Mouse (Mus musculus) Patski (cell line): ENCODE results near the gene Appl1. TPM values are rescaled to one million over a fixed set of nuclear protein-coding genes. Genes with fewer than 3 reads are reported as not detected.
"Not testable (repeated sequence)": the region's sequence is repeated elsewhere in the genome, so short reads cannot be mapped to it uniquely, and the experiment has no call there.

Source experiments
- ATAC-seq: fragments of 100-300 bp; one replicate; pipeline ENCODE4 v1.8.0; 2021
- CTCF ChIA-PET: fragments of 350-600 bp; sonication (Branson Sonifier 250); formaldehyde crosslinking; loops from one replicate; lab custom pipeline; 2022; ENCODE audit warnings: inconsistent platforms; lab: Charles Lee
- POLR2A ChIA-PET: fragments of 350-600 bp; sonication (Branson Sonifier 250); formaldehyde crosslinking; loops from one replicate; lab custom pipeline; 2022; ENCODE audit warnings: antibody characterized with exemption, inconsistent platforms; lab: Charles Lee
- DNase-seq: peaks from one replicate; pipeline ENCODE4 v3.0.0-alpha.2; 2011; ENCODE audit warnings: low read depth, low spot score
- H3K27me3 ChIP-seq: fragments of 371-371 bp; one replicate; pipeline ENCODE4 v1.5.1; 2021
- CTCF ChIP-seq: fragments of 100-300 bp; IDR thresholded peaks from one replicate; pipeline ENCODE4 v1.5.1; 2021
- in situ Hi-C: fragments of 300-500 bp; cut with MboI; formaldehyde crosslinking; loops from 3 replicates; pipeline ENCODE4 v1.11.1; 2018; ENCODE audit warnings: low pct_unique_long_range_greater_than_20kb, mixed read lengths
- polyA plus RNA-seq: library from polyadenylated mRNA; unstranded; gene quantifications from one replicate; pipeline ENCODE4 v1.2.3, GENCODE M21; 2021

The Appl1 gene
- polyA plus RNA-seq, 1 experiment from 2014 or later, result 18.3 TPM

- ATAC-seq (peak; percentile 58), DNase-seq (no peak)
- TF ChIP-seq CTCF, result peak; percentile 49
- ChIA-PET CTCF (interaction anchor here (0.9 to 1.4 kb wide), 6 partner anchors 9 to 100 kb away, joined by 3 to 4 read pairs (median 3); no protein-coding TSS in a partner anchor), POLR2A (interaction anchor here (0.8 kb wide), 1 partner anchor 9 kb away, joined by 3 read pairs; no protein-coding TSS in a partner anchor)
- in situ Hi-C loops, result no loop called here
- H3K27me3 ChIP-seq, result no peaks in the 10 kb centered on the region
Measured at GRCm38 (mm10) chr14:26969856-26970407, 1.1 kb downstream of the Appl1 start.

GRCm38 (mm10) chr14:26969164-26969563 is 1.9 kb downstream of the Appl1 start:
- ChIA-PET POLR2A (interaction anchor here (0.8 kb wide), 1 partner anchor 9 kb away, joined by 3 read pairs; no protein-coding TSS in a partner anchor), CTCF (interaction anchor here (0.9 to 1.5 kb wide), 6 partner anchors 9 to 100 kb away, joined by 3 to 5 read pairs (median 3); no protein-coding TSS in a partner anchor)
- ATAC-seq (no peak), DNase-seq (no peak)
- no peaks in the 10 kb centered on the region for H3K27me3 ChIP-seq
- TF ChIP-seq CTCF, result no peak
- in situ Hi-C loops, result no loop called here

- no peak for DNase-seq
- ATAC-seq, result no peak
- no peak for TF ChIP-seq CTCF
- in situ Hi-C loops, result no loop called here
- ChIA-PET POLR2A (interaction anchor here (1.0 kb wide), 1 partner anchor 9 kb away, joined by 3 read pairs; no protein-coding TSS in a partner anchor), CTCF (interaction anchor here (1.0 to 1.1 kb wide), 2 partner anchors 9 to 26 kb away, joined by 3 read pairs; no protein-coding TSS in a partner anchor)
- H3K27me3 ChIP-seq, result no peaks in the 10 kb centered on the region
Measured at GRCm38 (mm10) chr14:26960518-26960917, 10.5 kb downstream of the Appl1 start.

- POLR2A ChIA-PET, in situ Hi-C loops, DNase-seq, CTCF ChIA-PET, ATAC-seq, H3K27me3 ChIP-seq: not testable (repeated sequence)
Measured at GRCm38 (mm10) chr14:26956139-26956538, 14.9 kb downstream of the Appl1 start.

- ChIA-PET CTCF (no interaction called here), POLR2A (no interaction called here)
- no peak for ATAC-seq
- DNase-seq, result no peak
- in situ Hi-C loops, result no loop called here
- TF ChIP-seq CTCF, result no peak
- H3K27me3 ChIP-seq, result no peaks in the 10 kb centered on the region
Measured at GRCm38 (mm10) chr14:26935558-26935957, 35.5 kb downstream of the Appl1 start.

- ATAC-seq, result no peak
- POLR2A ChIA-PET, result no interaction called here
- CTCF ChIA-PET, result interaction anchor here (0.7 kb wide), 1 partner anchor 26 kb away, joined by 3 read pairs; no protein-coding TSS in a partner anchor
- TF ChIP-seq CTCF, result no peak
- in situ Hi-C loops, result no loop called here
- no peak for DNase-seq
- no peaks in the 10 kb centered on the region for H3K27me3 ChIP-seq
Measured at GRCm38 (mm10) chr14:26934891-26935290, 36.1 kb downstream of the Appl1 start.

GRCm38 (mm10) chr14:26923702-26924421 is 47.2 kb downstream of the Appl1 start:
- H3K27me3 ChIP-seq, result no peaks in the 10 kb centered on the region
- DNase-seq (no peak), ATAC-seq (no peak)
- no peak for TF ChIP-seq CTCF
- POLR2A ChIA-PET, result no interaction called here
- CTCF ChIA-PET, result no interaction called here
- in situ Hi-C loops, result loop anchor here (25.0 kb wide), 1 partner anchor 437 kb away; no protein-coding TSS in a partner anchor

- DNase-seq, result no peak
- ChIA-PET CTCF (no interaction called here), POLR2A (no interaction called here)
- in situ Hi-C loops, result loop anchor here (25.0 kb wide), 1 partner anchor 432 kb away; no protein-coding TSS in a partner anchor
- no peak for ATAC-seq
- no peak for TF ChIP-seq CTCF
- no peaks in the 10 kb centered on the region for H3K27me3 ChIP-seq
Measured at GRCm38 (mm10) chr14:26919310-26919709, 51.7 kb downstream of the Appl1 start.

GRCm38 (mm10) chr14:26913681-26914268 is 57.3 kb downstream of the Appl1 start:
- ATAC-seq, result no peak
- POLR2A ChIA-PET, result no interaction called here

GRCm38 (mm10) chr14:26911826-26912225 is 59.2 kb downstream of the Appl1 start:
- TF ChIP-seq CTCF, result no peak
- H3K27me3 ChIP-seq, result no peaks in the 10 kb centered on the region
- DNase-seq (no peak), ATAC-seq (no peak)
- ChIA-PET POLR2A (no interaction called here), CTCF (no interaction called here)
- in situ Hi-C loops, result loop anchor here (25.0 kb wide), 1 partner anchor 425 kb away; no protein-coding TSS in a partner anchor

More at GRCm38 (mm10) chr14:26913681-26914268, 57.3 kb downstream of the Appl1 start:
- DNase-seq, result no peak
- in situ Hi-C loops, result loop anchor here (25.0 kb wide), 1 partner anchor 426 kb away; no protein-coding TSS in a partner anchor
- H3K27me3 ChIP-seq, result no peaks in the 10 kb centered on the region
- CTCF ChIA-PET, result no interaction called here
- no peak for TF ChIP-seq CTCF
